Comparison of ENCODE assay signal across 9 mouse cellular contexts in genomic region chr7:114991255-114991654, GRCm38 (mm10).
DNase-seq lines count a peak whose midpoint lies in the region; ATAC-seq and TF ChIP-seq lines count a peak whose summit lies in the region.
"Had no signal": no experiment of that assay in that cellular context is flagged by ENCODE, and none has a peak within 500 bp of the region (broad histone marks: within the 10 kb centered on the region; RNA-seq: fewer than 3 reads in every experiment).

No protein-coding gene starts in this region.

- no peak for TF ChIP-seq CTCF in testis, adult 2 months (IDR thresholded peaks at IDR 0.05; ENCODE audit: control insufficient read depth, insufficient read depth, insufficient replicate concordance, low read depth, low read length)

- no peak for ATAC-seq in heart, embryonic 11.5 days (replicated peaks; ENCODE audit: insufficient number of reproducible peaks, low FRiP score, low TSS enrichment)
- no peak for ATAC-seq in forebrain, embryonic 14.5 days

- no peaks in the 10 kb centered on the region for H3K27me3 ChIP-seq in heart, embryonic 11.5 days (ENCODE audit: control insufficient read depth, insufficient read depth, low read length)
- H3K27me3 ChIP-seq in testis, adult 2 months (ENCODE audit: control insufficient read depth, insufficient read depth, low read length): no peaks in the 10 kb centered on the region
- no peaks in the 10 kb centered on the region for H3K27me3 ChIP-seq in forebrain, embryonic 14.5 days (replicated peaks; ENCODE audit: control insufficient read depth, insufficient read depth, low read length)
- H3K27me3 ChIP-seq: limb, embryonic 12.5 days had no signal

- no peak overlapping the region for H3K4me2 ChIP-seq in heart, embryonic 11.5 days
- H3K4me2 ChIP-seq in forebrain, embryonic 14.5 days (ENCODE audit: low read length): no peak overlapping the region
- H3K4me2 ChIP-seq: limb, embryonic 12.5 days had no signal

- TF ChIP-seq POLR2A in testis, adult 2 months (IDR thresholded peaks at IDR 0.05; ENCODE audit: control insufficient read depth, low read depth, low read length): no peak

- H3K36me3 ChIP-seq in heart, embryonic 11.5 days (ENCODE audit: control insufficient read depth, insufficient read depth, low read length): no peaks in the 10 kb centered on the region
- H3K36me3 ChIP-seq in testis, adult 2 months (ENCODE audit: control insufficient read depth, insufficient read depth, low read length): no peaks in the 10 kb centered on the region
- H3K36me3 ChIP-seq in forebrain, embryonic 14.5 days (ENCODE audit: control insufficient read depth, insufficient read depth, low read length): no peaks in the 10 kb centered on the region
- H3K36me3 ChIP-seq: limb, embryonic 12.5 days had no signal

- no peak overlapping the region for H3K9ac ChIP-seq in heart, embryonic 11.5 days (ENCODE audit: low read depth, low read length)
- H3K9ac ChIP-seq in forebrain, embryonic 14.5 days (ENCODE audit: low read length): no peak overlapping the region
- H3K9ac ChIP-seq: limb, embryonic 12.5 days had no signal

- DNase-seq in heart, adult 18-20 months: peak; percentile 42 to 52
- DNase-seq in ovary, adult 18-20 months (ENCODE audit: low spot score): peak; percentile 8
- DNase-seq in ovary, postnatal 14 days (ENCODE audit: low spot score): no peak
- peak; percentile 20 for DNase-seq in heart, adult 8-10 months (ENCODE audit: low spot score)
- no peak for DNase-seq in forebrain, embryonic 14.5 days (ENCODE audit: low spot score)
- DNase-seq in yolk sac, embryonic 10.5 days (ENCODE audit: low spot score): no peak

- H3K9me3 ChIP-seq in heart, embryonic 11.5 days (replicated peaks; ENCODE audit: control insufficient read depth, low read length): no peaks in the 10 kb centered on the region
- no peaks in the 10 kb centered on the region for H3K9me3 ChIP-seq in forebrain, embryonic 14.5 days (replicated peaks; ENCODE audit: control insufficient read depth, low read length)
- H3K9me3 ChIP-seq: limb, embryonic 12.5 days had no signal

- H3K4me3 ChIP-seq in heart, embryonic 11.5 days (ENCODE audit: low read depth, low read length): no peak overlapping the region
- no peak overlapping the region for H3K4me3 ChIP-seq in testis, adult 2 months (ENCODE audit: control insufficient read depth, low read depth, low read length)
- no peak overlapping the region for H3K4me3 ChIP-seq in forebrain, embryonic 14.5 days (ENCODE audit: low read depth, low read length)
- H3K4me3 ChIP-seq: limb, embryonic 12.5 days had no signal

- 39% methylated on average over 5 of the region's 5 CpGs for WGBS in heart, embryonic 11.5 days (ENCODE audit: insufficient replicate concordance)
- 48% methylated on average over 5 of the region's 5 CpGs for WGBS in forebrain, embryonic 14.5 days

- no peaks in the 10 kb centered on the region for H3K4me1 ChIP-seq in heart, embryonic 11.5 days (ENCODE audit: control insufficient read depth, insufficient read depth, low read length)
- H3K4me1 ChIP-seq in testis, adult 2 months (ENCODE audit: control insufficient read depth, insufficient read depth, low read length): no peaks in the 10 kb centered on the region
- 0 out of 2 replicates have a peak, but pooled peaks cover 2% of the 10 kb centered on the region for H3K4me1 ChIP-seq in forebrain, embryonic 14.5 days (ENCODE audit: control insufficient read depth, insufficient read depth, low read length)
- H3K4me1 ChIP-seq: limb, embryonic 12.5 days had no signal

- no peak overlapping the region for H3K27ac ChIP-seq in heart, embryonic 11.5 days (ENCODE audit: low read depth, low read length)
- peak overlapping the region; percentile 7; the same call in 1 of the 2 replicates for H3K27ac ChIP-seq in testis, adult 2 months (ENCODE audit: control insufficient read depth, insufficient read depth, low read depth, low read length)
- no peak overlapping the region for H3K27ac ChIP-seq in forebrain, embryonic 14.5 days (ENCODE audit: low read depth, low read length)
- H3K27ac ChIP-seq: limb, embryonic 12.5 days had no signal

Comparison
In these comparisons a context has a peak if more than half of its experiments do, and no peak if none do; other contexts are left out.
1. DNase-seq: peak in heart, adult 18-20 months (2 of 2), ovary, adult 18-20 months (single experiment) and heart, adult 8-10 months (single experiment); none in ovary, postnatal 14 days (single experiment), forebrain, embryonic 14.5 days (single experiment) and yolk sac, embryonic 10.5 days (single experiment).